In genomic region chr17:7850246-7850645, GRCm38 (mm10) we compare ENCODE assay signal across 29 mouse cellular contexts. TPM values are rescaled to one million over a fixed set of nuclear protein-coding genes. Genes with fewer than 3 reads are reported as not detected.
A peak's percentile ranks its signal among the peaks of the same experiment; 100 is the strongest.
DNase-seq lines count a peak whose midpoint lies in the region; ATAC-seq lines count a peak whose summit lies in the region.
"Had no signal": no experiment of that assay in that cellular context is flagged by ENCODE, and none has a peak within 500 bp of the region (broad histone marks: within the 10 kb centered on the region; RNA-seq: fewer than 3 reads in every experiment).

No protein-coding gene starts in this region.

- no peak for ATAC-seq in embryonic facial prominence, embryonic 14.5 days (ENCODE audit: low read depth)
- peak; percentile 49 to 78 for ATAC-seq in hematopoietic stem cell, adult 5-6 weeks (replicated peaks in 1 of 2; ENCODE audit: insufficient read depth in 1 of 2, low FRiP score in 2 of 2, low TSS enrichment in 1 of 2, low read depth in 1 of 2, poor library complexity in 2 of 2, severe bottlenecking in 2 of 2)
- 0 out of 2 replicates have a peak, but pooled peaks have one; percentile 20 for ATAC-seq in monocyte, adult 5-6 weeks (replicated peaks; ENCODE audit: insufficient number of reproducible peaks, low FRiP score, low TSS enrichment, poor library complexity, severe bottlenecking)
- ATAC-seq in midbrain, embryonic 14.5 days (ENCODE audit: low FRiP score, low TSS enrichment): no peak
- ATAC-seq: activated CD4-positive, CD25-positive, alpha-beta regulatory T cell, adult 4 months; forebrain, embryonic 15.5 days; hindbrain, embryonic 16.5 days; intestine, embryonic 15.5 days had no signal

- H3K27me3 ChIP-seq in embryonic facial prominence, embryonic 14.5 days (replicated peaks; ENCODE audit: control insufficient read depth, insufficient read depth, low read length): no peaks in the 10 kb centered on the region
- H3K27me3 ChIP-seq in embryonic facial prominence, embryonic 10.5 days (replicated peaks; ENCODE audit: low read depth, poor library complexity, severe bottlenecking): no peaks in the 10 kb centered on the region
- no peaks in the 10 kb centered on the region for H3K27me3 ChIP-seq in hindbrain, embryonic 10.5 days (ENCODE audit: insufficient read depth, poor library complexity, severe bottlenecking)
- no peaks in the 10 kb centered on the region for H3K27me3 ChIP-seq in midbrain, embryonic 14.5 days (ENCODE audit: control insufficient read depth, insufficient read depth, low read length)
- H3K27me3 ChIP-seq: CH12.LX; embryonic facial prominence, embryonic 15.5 days; forebrain, embryonic 12.5 days; forebrain, embryonic 15.5 days; heart, embryonic 13.5 days; hindbrain, embryonic 13.5 days; intestine, embryonic 15.5 days had no signal

- H3K36me3 ChIP-seq in embryonic facial prominence, embryonic 14.5 days (ENCODE audit: control insufficient read depth, insufficient read depth, low read length): no peaks in the 10 kb centered on the region
- H3K36me3 ChIP-seq in embryonic facial prominence, embryonic 10.5 days (replicated peaks): no peaks in the 10 kb centered on the region
- H3K36me3 ChIP-seq in hindbrain, embryonic 10.5 days: no peaks in the 10 kb centered on the region
- no peaks in the 10 kb centered on the region for H3K36me3 ChIP-seq in midbrain, embryonic 14.5 days (ENCODE audit: control insufficient read depth, insufficient read depth, low read length)
- H3K36me3 ChIP-seq: embryonic facial prominence, embryonic 15.5 days; forebrain, embryonic 12.5 days; forebrain, embryonic 15.5 days; G1E; heart, embryonic 10.5 days; heart, embryonic 13.5 days; hindbrain, embryonic 13.5 days; intestine, embryonic 15.5 days had no signal

- 49% methylated on average over 6 of the region's 6 CpGs for WGBS in embryonic facial prominence, embryonic 14.5 days
- 69% methylated on average over 6 of the region's 6 CpGs for WGBS in embryonic facial prominence, embryonic 10.5 days
- WGBS in hindbrain, embryonic 10.5 days: 82% methylated on average over 6 of the region's 6 CpGs
- WGBS in midbrain, embryonic 14.5 days: 68% methylated on average over 6 of the region's 6 CpGs

- H3K9me3 ChIP-seq in embryonic facial prominence, embryonic 14.5 days (ENCODE audit: control insufficient read depth, low read length): no peaks in the 10 kb centered on the region
- 0 out of 2 replicates have a peak, but pooled peaks cover 4% of the 10 kb centered on the region for H3K9me3 ChIP-seq in embryonic facial prominence, embryonic 10.5 days
- no peaks in the 10 kb centered on the region; the same call in 1 of the 2 replicates for H3K9me3 ChIP-seq in hindbrain, embryonic 10.5 days
- no peaks in the 10 kb centered on the region for H3K9me3 ChIP-seq in midbrain, embryonic 14.5 days (ENCODE audit: control insufficient read depth, low read length)
- H3K9me3 ChIP-seq: embryonic facial prominence, embryonic 15.5 days; forebrain, embryonic 12.5 days; forebrain, embryonic 15.5 days; heart, embryonic 13.5 days; hindbrain, embryonic 13.5 days; intestine, embryonic 15.5 days had no signal

- no peak overlapping the region for H3K9ac ChIP-seq in embryonic facial prominence, embryonic 14.5 days (ENCODE audit: low read depth, low read length)
- no peak overlapping the region for H3K9ac ChIP-seq in midbrain, embryonic 14.5 days (replicated peaks; ENCODE audit: low read length)
- H3K9ac ChIP-seq: embryonic facial prominence, embryonic 15.5 days; forebrain, embryonic 12.5 days; forebrain, embryonic 15.5 days; heart, embryonic 13.5 days; hindbrain, embryonic 13.5 days; intestine, embryonic 15.5 days had no signal

- H3K4me3 ChIP-seq in embryonic facial prominence, embryonic 14.5 days (ENCODE audit: low read depth, low read length): no peak overlapping the region
- H3K4me3 ChIP-seq in embryonic facial prominence, embryonic 10.5 days: no peak overlapping the region
- no peak overlapping the region for H3K4me3 ChIP-seq in hindbrain, embryonic 10.5 days
- H3K4me3 ChIP-seq in midbrain, embryonic 14.5 days (replicated peaks; ENCODE audit: low read depth, low read length): no peak overlapping the region
- H3K4me3 ChIP-seq: embryonic facial prominence, embryonic 15.5 days; forebrain, embryonic 12.5 days; forebrain, embryonic 15.5 days; heart, embryonic 10.5 days; heart, embryonic 13.5 days; hindbrain, embryonic 13.5 days; intestine, embryonic 15.5 days had no signal

- peak; percentile 69 for DNase-seq in embryonic facial prominence, embryonic 14.5 days (ENCODE audit: low spot score)
- no peak for DNase-seq in embryonic facial prominence, embryonic 10.5 days (ENCODE audit: low spot score)
- DNase-seq in ZHBTc4 (ENCODE audit: low read depth, low spot score): peak; percentile 63
- DNase-seq in hindbrain, embryonic 10.5 days (ENCODE audit: low spot score): no peak
- DNase-seq in adrenal gland, postnatal 4 days (ENCODE audit: low spot score in 2 of 2): no peak
- no peak for DNase-seq in midbrain, embryonic 14.5 days
- DNase-seq: adrenal gland, adult 8-10 months; adrenal gland, postnatal 25 days; B cell, adult 2 months; cerebellum, adult 18-20 months; cerebellum, adult 9-10 months; cerebellum, postnatal 25 days; embryo, embryonic 11 days; gastrocnemius, postnatal 25 days; heart, postnatal 4 days; kidney, adult 11 months had no signal

- no peak overlapping the region for H3K4me2 ChIP-seq in embryonic facial prominence, embryonic 14.5 days (ENCODE audit: low read depth, low read length)
- no peak overlapping the region for H3K4me2 ChIP-seq in midbrain, embryonic 14.5 days (ENCODE audit: low read length)
- H3K4me2 ChIP-seq: embryonic facial prominence, embryonic 15.5 days; forebrain, embryonic 12.5 days; forebrain, embryonic 15.5 days; heart, embryonic 13.5 days; hindbrain, embryonic 13.5 days; intestine, embryonic 15.5 days had no signal

- peaks cover 11% of the 10 kb centered on the region for H3K4me1 ChIP-seq in embryonic facial prominence, embryonic 14.5 days (ENCODE audit: control insufficient read depth, insufficient read depth, low read length)
- H3K4me1 ChIP-seq in embryonic facial prominence, embryonic 10.5 days: peaks cover 4% of the 10 kb centered on the region
- H3K4me1 ChIP-seq in hindbrain, embryonic 10.5 days (replicated peaks): 0 out of 2 replicates have a peak, but pooled peaks cover 4% of the 10 kb centered on the region
- 0 out of 2 replicates have a peak, but pooled peaks cover 3% of the 10 kb centered on the region for H3K4me1 ChIP-seq in midbrain, embryonic 14.5 days (ENCODE audit: control insufficient read depth, insufficient read depth, low read length)
- H3K4me1 ChIP-seq: forebrain, embryonic 15.5 days; heart, embryonic 10.5 days; heart, embryonic 13.5 days; intestine, embryonic 15.5 days had no signal

- H3K27ac ChIP-seq in embryonic facial prominence, embryonic 14.5 days (replicated peaks; ENCODE audit: low read depth, low read length): no peak overlapping the region
- H3K27ac ChIP-seq in embryonic facial prominence, embryonic 10.5 days (replicated peaks): no peak overlapping the region
- no peak overlapping the region for H3K27ac ChIP-seq in hindbrain, embryonic 10.5 days
- no peak overlapping the region for H3K27ac ChIP-seq in midbrain, embryonic 14.5 days (replicated peaks; ENCODE audit: low read depth, low read length)
- H3K27ac ChIP-seq: forebrain, embryonic 12.5 days; forebrain, embryonic 15.5 days; heart, embryonic 10.5 days; heart, embryonic 13.5 days; hindbrain, embryonic 13.5 days; intestine, embryonic 15.5 days had no signal

RNA-seq across cellular contexts. Expression of gene Fndc1, which starts 23.1 kb away (rescaled TPM):
- polyA plus RNA-seq in embryonic facial prominence, embryonic 14.5 days (2014; fragmentation: Nextera tagmentation; extraction: Ambion mirVana): 63.9 and 64.1 TPM in 2 replicates
- 0.60 and 1.3 TPM in 2 replicates for polyA plus RNA-seq in embryonic facial prominence, embryonic 10.5 days (2016; fragmentation: Nextera tagmentation; extraction: Ambion mirVana)
- total RNA-seq in hematopoietic stem cell, adult 5-6 weeks (2017): not detected in 2 replicates
- not detected in 3 replicates for total RNA-seq in monocyte, adult 5-6 weeks (2017)
- polyA plus RNA-seq in hindbrain, embryonic 10.5 days (2016; fragmentation: Nextera tagmentation; extraction: Ambion mirVana): 0.61 and 0.81 TPM in 2 replicates
- total RNA-seq in adrenal gland, postnatal 4 days (2021): 10 to 100 TPM; 38.7 to 48.5 TPM
- 3.5 and 3.8 TPM in 2 replicates for polyA plus RNA-seq in midbrain, embryonic 14.5 days (2014; fragmentation: Nextera tagmentation; extraction: Ambion mirVana)
- polyA plus RNA-seq: G1E had no signal

Comparison
In these comparisons a context has a peak if more than half of its experiments do, and no peak if none do; other contexts are left out.
1. DNase-seq: peak in embryonic facial prominence, embryonic 14.5 days (single experiment) and ZHBTc4 (single experiment); none in embryonic facial prominence, embryonic 10.5 days (single experiment), hindbrain, embryonic 10.5 days (single experiment), adrenal gland, postnatal 4 days (0 of 2) and midbrain, embryonic 14.5 days (single experiment).
2. RNA of gene Fndc1, which starts 23.1 kb away (polyA plus RNA-seq): 63.9 to 64.1 TPM in embryonic facial prominence, embryonic 14.5 days; 3.5 to 3.8 TPM in midbrain, embryonic 14.5 days, 0.60 to 1.3 TPM in embryonic facial prominence, embryonic 10.5 days and 0.61 to 0.81 TPM in hindbrain, embryonic 10.5 days; every median in the first group is over 10 times any median in the second.
3. ATAC-seq: peak in hematopoietic stem cell, adult 5-6 weeks (2 of 2) and monocyte, adult 5-6 weeks (single experiment); none in embryonic facial prominence, embryonic 14.5 days (single experiment) and midbrain, embryonic 14.5 days (single experiment).